Mouse (Mus musculus): Measurements from ENCODE around the gene Ankrd11. TPM values are rescaled to one million over a fixed set of nuclear protein-coding genes. Genes with fewer than 3 reads are reported as not detected.

Ankrd11 gene
- polyA plus RNA-seq (2014; fragmentation: Nextera tagmentation; extraction: Ambion mirVana) = 84.6 and 98.3 TPM in 2 replicates

- no peaks in the 10 kb centered on the region for H3K9me3 ChIP-seq (ENCODE audit: control insufficient read depth, low read length)
- H3K4me2 ChIP-seq (ENCODE audit: low read depth, severe bottlenecking) = peak within 1 kb of the TSS; percentile 79
- no peaks in the 10 kb centered on the region for H3K27me3 ChIP-seq (ENCODE audit: control insufficient read depth, insufficient read depth, low read length)
- ATAC-seq (ENCODE audit: insufficient number of reproducible peaks, low FRiP score, low TSS enrichment, low read depth) (peak; percentile 98), DNase-seq (ENCODE audit: low spot score) (peak; percentile 99)
- H3K27ac ChIP-seq (replicated peaks; ENCODE audit: low read depth, low read length) = peak within 1 kb of the TSS; percentile 96
- H3K4me3 ChIP-seq (ENCODE audit: low read depth, low read length) = peak within 1 kb of the TSS; percentile 88
- H3K9ac ChIP-seq (ENCODE audit: low read length) = peak within 1 kb of the TSS; percentile 99
- H3K36me3 ChIP-seq (ENCODE audit: control insufficient read depth, insufficient read depth, low read length) = no peaks in the 10 kb centered on the region
- under 1% methylated on average over 86 of the region's 91 CpGs for whole genome bisulfite sequencing
- H3K4me1 ChIP-seq (ENCODE audit: control insufficient read depth, insufficient read depth, low read length) = peaks cover 13% of the 10 kb centered on the region
Observed at GRCm38 (mm10) chr8:123042158-123042973, at the start of gene Ankrd11. TSS of gene Ankrd11 (minus strand) at chr8:123042277.

DNA sequence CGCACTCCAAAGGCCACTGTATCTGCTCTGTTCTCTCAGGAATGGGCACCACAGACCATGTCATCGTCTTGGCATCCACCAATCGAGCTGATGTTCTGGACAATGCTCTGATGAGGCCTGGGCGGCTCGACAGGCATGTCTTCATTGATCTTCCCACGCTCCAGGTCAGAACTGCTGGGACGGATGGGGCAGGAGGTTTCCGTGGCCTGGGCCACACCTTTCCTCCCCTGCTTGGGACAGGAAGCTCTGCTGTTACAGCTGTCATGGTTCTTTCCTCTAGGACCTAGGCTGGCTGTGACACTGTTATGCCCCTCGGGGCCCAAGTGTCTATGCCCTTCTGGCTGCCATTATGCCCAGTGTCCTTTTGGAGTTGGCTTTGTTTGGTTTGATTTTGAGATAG, 45.2 kb upstream of the Ankrd11 start:
- 91% methylated on average over 9 of the region's 9 CpGs for whole genome bisulfite sequencing
- Histone ChIP-seq H3K27me3 (ENCODE audit: control insufficient read depth, insufficient read depth, low read length) (no peaks in the 10 kb centered on the region), H3K4me2 (ENCODE audit: low read depth, severe bottlenecking) (no peak overlapping the region), H3K4me1 (ENCODE audit: control insufficient read depth, insufficient read depth, low read length) (no peaks in the 10 kb centered on the region), H3K27ac (replicated peaks; ENCODE audit: low read depth, low read length) (no peak overlapping the region), H3K9ac (ENCODE audit: low read length) (no peak overlapping the region), H3K9me3 (ENCODE audit: control insufficient read depth, low read length) (no peaks in the 10 kb centered on the region), H3K4me3 (ENCODE audit: low read depth, low read length) (no peak overlapping the region), H3K36me3 (ENCODE audit: control insufficient read depth, insufficient read depth, low read length) (peaks cover 26% of the 10 kb centered on the region)
- DNase-seq (ENCODE audit: low spot score) (no peak), ATAC-seq (ENCODE audit: insufficient number of reproducible peaks, low FRiP score, low TSS enrichment, low read depth) (no peak)

GRCm38 (mm10) chr8:123083610-123084009, 41.5 kb upstream of the Ankrd11 start:
- ATAC-seq (ENCODE audit: insufficient number of reproducible peaks, low FRiP score, low TSS enrichment, low read depth) (no peak), DNase-seq (ENCODE audit: low spot score) (no peak)
- WGBS = 92% methylated on average over 12 of the region's 12 CpGs
- Histone ChIP-seq H3K36me3 (ENCODE audit: control insufficient read depth, insufficient read depth, low read length) (peaks cover 16% of the 10 kb centered on the region), H3K4me1 (ENCODE audit: control insufficient read depth, insufficient read depth, low read length) (no peaks in the 10 kb centered on the region), H3K4me2 (ENCODE audit: low read depth, severe bottlenecking) (no peak overlapping the region), H3K4me3 (ENCODE audit: low read depth, low read length) (no peak overlapping the region), H3K27ac (replicated peaks; ENCODE audit: low read depth, low read length) (no peak overlapping the region), H3K9me3 (ENCODE audit: control insufficient read depth, low read length) (no peaks in the 10 kb centered on the region), H3K9ac (ENCODE audit: low read length) (no peak overlapping the region), H3K27me3 (ENCODE audit: control insufficient read depth, insufficient read depth, low read length) (no peaks in the 10 kb centered on the region)

DNA sequence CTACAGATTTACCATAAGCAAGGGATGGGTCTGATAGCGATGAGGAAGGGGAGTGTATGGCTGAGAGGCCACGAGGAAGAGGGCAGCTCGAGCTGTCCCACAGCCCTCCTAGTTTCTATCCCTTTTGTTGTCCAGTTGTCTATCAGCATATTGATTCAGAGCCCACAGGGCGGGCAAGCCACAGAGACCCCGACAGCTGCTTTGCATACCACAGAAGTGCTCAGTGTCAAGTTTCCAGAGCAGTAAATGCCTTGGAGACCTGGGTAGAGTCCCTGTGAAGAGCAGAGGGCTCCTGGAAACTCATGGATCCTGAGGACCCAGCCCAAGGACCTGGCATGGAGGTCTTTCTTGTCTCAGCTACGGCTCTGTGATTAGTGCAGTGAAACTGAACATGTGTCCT, 40.9 kb upstream of the Ankrd11 start:
- no peak for ATAC-seq (ENCODE audit: insufficient number of reproducible peaks, low FRiP score, low TSS enrichment, low read depth)
- Histone ChIP-seq H3K4me3 (ENCODE audit: low read depth, low read length) (no peak overlapping the region), H3K9me3 (ENCODE audit: control insufficient read depth, low read length) (no peaks in the 10 kb centered on the region), H3K9ac (ENCODE audit: low read length) (no peak overlapping the region), H3K27ac (replicated peaks; ENCODE audit: low read depth, low read length) (no peak overlapping the region), H3K4me1 (ENCODE audit: control insufficient read depth, insufficient read depth, low read length) (no peaks in the 10 kb centered on the region), H3K4me2 (ENCODE audit: low read depth, severe bottlenecking) (no peak overlapping the region), H3K36me3 (ENCODE audit: control insufficient read depth, insufficient read depth, low read length) (peaks cover 16% of the 10 kb centered on the region), H3K27me3 (ENCODE audit: control insufficient read depth, insufficient read depth, low read length) (no peaks in the 10 kb centered on the region)
- no peak for DNase-seq (ENCODE audit: low spot score)
- 83% methylated on average over 6 of the region's 6 CpGs for WGBS

- no peak overlapping the region for H3K9ac ChIP-seq (ENCODE audit: low read length)
- H3K27ac ChIP-seq (replicated peaks; ENCODE audit: low read depth, low read length) = no peak overlapping the region
- no peak overlapping the region for H3K4me3 ChIP-seq (ENCODE audit: low read depth, low read length)
- no peaks in the 10 kb centered on the region for H3K27me3 ChIP-seq (ENCODE audit: control insufficient read depth, insufficient read depth, low read length)
- no peak for DNase-seq (ENCODE audit: low spot score)
- peaks cover 22% of the 10 kb centered on the region for H3K36me3 ChIP-seq (ENCODE audit: control insufficient read depth, insufficient read depth, low read length)
- no peaks in the 10 kb centered on the region for H3K9me3 ChIP-seq (ENCODE audit: control insufficient read depth, low read length)
- WGBS = 86% methylated on average over 6 of the region's 6 CpGs
- ATAC-seq (ENCODE audit: insufficient number of reproducible peaks, low FRiP score, low TSS enrichment, low read depth) = no peak
- H3K4me2 ChIP-seq (ENCODE audit: low read depth, severe bottlenecking) = no peak overlapping the region
- no peaks in the 10 kb centered on the region for H3K4me1 ChIP-seq (ENCODE audit: control insufficient read depth, insufficient read depth, low read length)
Observed at GRCm38 (mm10) chr8:123077213-123077612, 35.1 kb upstream of the Ankrd11 start.

- Histone ChIP-seq H3K4me2 (ENCODE audit: low read depth, severe bottlenecking) (no peak overlapping the region), H3K9ac (ENCODE audit: low read length) (no peak overlapping the region), H3K27ac (replicated peaks; ENCODE audit: low read depth, low read length) (no peak overlapping the region), H3K4me1 (ENCODE audit: control insufficient read depth, insufficient read depth, low read length) (peaks cover 5% of the 10 kb centered on the region), H3K36me3 (ENCODE audit: control insufficient read depth, insufficient read depth, low read length) (peaks cover 9% of the 10 kb centered on the region; the same call in 1 of the 2 replicates), H3K27me3 (ENCODE audit: control insufficient read depth, insufficient read depth, low read length) (no peaks in the 10 kb centered on the region), H3K9me3 (ENCODE audit: control insufficient read depth, low read length) (no peaks in the 10 kb centered on the region), H3K4me3 (ENCODE audit: low read depth, low read length) (no peak overlapping the region)
- DNase-seq (ENCODE audit: low spot score) = no peak
- no peak for ATAC-seq (ENCODE audit: insufficient number of reproducible peaks, low FRiP score, low TSS enrichment, low read depth)
- 91% methylated on average over 4 of the region's 4 CpGs for WGBS
Observed at GRCm38 (mm10) chr8:123071176-123071575, 29.1 kb upstream of the Ankrd11 start.

- DNase-seq (ENCODE audit: low spot score) (no peak), ATAC-seq (ENCODE audit: insufficient number of reproducible peaks, low FRiP score, low TSS enrichment, low read depth) (no peak)
- no peaks in the 10 kb centered on the region for H3K9me3 ChIP-seq (ENCODE audit: control insufficient read depth, low read length)
- no peaks in the 10 kb centered on the region; the same call in 1 of the 2 replicates for H3K36me3 ChIP-seq (ENCODE audit: control insufficient read depth, insufficient read depth, low read length)
- peak overlapping the region; percentile 89 for H3K4me3 ChIP-seq (ENCODE audit: low read depth, low read length)
- H3K27ac ChIP-seq (replicated peaks; ENCODE audit: low read depth, low read length) = peak overlapping the region; percentile 75
- peak overlapping the region; percentile 75 for H3K4me2 ChIP-seq (ENCODE audit: low read depth, severe bottlenecking)
- no peaks in the 10 kb centered on the region for H3K27me3 ChIP-seq (ENCODE audit: control insufficient read depth, insufficient read depth, low read length)
- peak overlapping the region; percentile 94 for H3K9ac ChIP-seq (ENCODE audit: low read length)
- H3K4me1 ChIP-seq (ENCODE audit: control insufficient read depth, insufficient read depth, low read length) = peaks cover 8% of the 10 kb centered on the region
- WGBS = 40% methylated on average over 7 of the region's 7 CpGs
Observed at GRCm38 (mm10) chr8:123066101-123066683, 24.1 kb upstream of the Ankrd11 start.

DNA sequence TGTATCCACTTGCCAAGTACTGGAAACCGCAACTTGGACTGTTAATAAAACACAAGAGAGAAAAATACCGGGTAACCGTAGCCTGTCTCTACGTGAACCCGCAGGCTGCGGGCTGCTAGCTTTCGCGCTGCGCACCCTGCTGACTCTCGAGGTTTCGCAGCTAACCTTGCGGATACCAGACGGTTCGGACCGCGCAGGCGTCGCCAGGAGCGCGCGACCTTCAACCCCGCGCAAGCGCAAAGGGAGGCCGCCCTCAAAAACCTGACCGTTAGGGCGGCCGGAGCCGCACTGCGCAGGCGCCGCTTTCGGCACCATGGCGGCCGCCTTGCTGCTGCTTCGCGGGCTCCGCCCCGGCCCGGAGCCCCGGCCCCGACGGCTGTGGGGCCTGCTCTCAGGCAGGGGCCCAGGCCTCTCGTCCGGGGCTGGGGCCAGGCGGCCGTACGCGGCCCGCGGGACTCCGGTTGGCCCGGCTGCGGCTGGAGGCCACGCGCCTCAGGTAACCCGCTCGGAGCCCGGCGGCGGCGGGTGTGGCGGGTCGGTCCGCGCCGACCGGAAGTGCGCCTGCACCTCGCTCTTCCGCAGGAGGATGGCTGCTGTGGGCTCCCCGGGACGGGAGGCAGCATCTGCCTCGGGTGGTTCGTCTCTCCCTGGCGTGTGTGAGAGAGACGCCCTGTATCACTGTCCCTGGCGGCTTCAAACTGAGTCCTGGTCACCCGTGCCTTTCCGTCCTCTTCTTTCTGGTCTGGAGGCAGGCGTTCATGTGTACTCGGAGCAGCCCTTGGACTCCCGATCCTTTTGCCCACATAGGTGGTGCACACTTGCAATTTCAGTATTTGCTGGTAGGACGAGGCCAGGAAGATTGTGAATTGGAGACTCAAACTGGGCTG, 23.4 kb upstream of the Ankrd11 start:
- Histone ChIP-seq H3K4me3 (ENCODE audit: low read depth, low read length) (peak overlapping the region; percentile 89), H3K36me3 (ENCODE audit: control insufficient read depth, insufficient read depth, low read length) (no peaks in the 10 kb centered on the region; the same call in 1 of the 2 replicates), H3K4me1 (ENCODE audit: control insufficient read depth, insufficient read depth, low read length) (peaks cover 8% of the 10 kb centered on the region), H3K9ac (ENCODE audit: low read length) (peak overlapping the region; percentile 94), H3K4me2 (ENCODE audit: low read depth, severe bottlenecking) (peak overlapping the region; percentile 75), H3K27ac (replicated peaks; ENCODE audit: low read depth, low read length) (peak overlapping the region; percentile 75), H3K27me3 (ENCODE audit: control insufficient read depth, insufficient read depth, low read length) (no peaks in the 10 kb centered on the region), H3K9me3 (ENCODE audit: control insufficient read depth, low read length) (no peaks in the 10 kb centered on the region)
- DNase-seq (ENCODE audit: low spot score) (peak; percentile 95), ATAC-seq (ENCODE audit: insufficient number of reproducible peaks, low FRiP score, low TSS enrichment, low read depth) (peak; percentile 95)
- WGBS = under 1% methylated on average over 75 of the region's 84 CpGs

All from limb, embryonic 11.5 days (tissue).